Mouse (Mus musculus): Measurements from ENCODE around the gene Fgfr2.

The Fgfr2 gene

GRCm38 (mm10) chr7:132358709-132359108 is 764.4 kb downstream of the Fgfr2 start:
- DNase-seq (ENCODE audit: low spot score): no peak

DNA sequence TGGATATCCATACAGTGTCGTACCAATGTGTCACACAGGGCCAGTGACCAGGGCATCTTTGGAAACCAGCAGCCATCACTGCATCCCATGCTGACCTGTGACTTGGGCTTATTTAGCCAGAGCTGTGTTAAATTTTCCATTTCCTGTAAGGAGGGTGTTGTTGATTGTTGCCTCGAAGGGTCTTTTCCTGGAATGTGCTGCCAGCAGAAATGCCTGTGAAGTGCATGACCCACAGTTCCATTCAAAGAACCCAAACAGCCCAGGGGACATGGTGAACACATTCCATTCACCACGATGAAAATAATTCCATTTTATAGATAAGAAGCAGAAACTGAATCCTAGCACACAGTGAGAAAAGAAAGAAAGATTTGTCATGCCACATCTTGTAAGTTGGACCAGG is 764.9 kb downstream of the Fgfr2 start:
- DNase-seq (ENCODE audit: low spot score): no peak

DNA sequence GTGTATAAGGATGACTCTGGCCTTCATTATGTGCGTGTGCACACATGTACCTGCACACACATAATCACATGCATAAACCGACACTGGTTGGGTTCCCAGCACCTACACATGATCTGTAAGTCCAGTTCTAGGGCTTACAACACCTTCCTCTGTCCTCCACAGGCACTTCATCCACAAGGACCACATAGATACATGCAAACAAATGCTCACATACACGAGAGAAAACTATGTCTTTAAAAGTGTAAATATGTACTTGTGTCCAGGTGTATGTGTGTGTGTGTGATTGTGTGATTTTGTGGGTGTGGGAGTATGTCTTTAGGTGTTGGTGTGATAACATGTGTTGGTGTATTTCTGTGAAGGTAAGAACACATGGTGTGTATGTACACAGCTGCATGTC is 765.3 kb downstream of the Fgfr2 start:
- DNase-seq (ENCODE audit: low spot score): no peak

GRCm38 (mm10) chr7:132356881-132357840 is 766.0 kb downstream of the Fgfr2 start:
- no peak for DNase-seq (ENCODE audit: low spot score)

DNA sequence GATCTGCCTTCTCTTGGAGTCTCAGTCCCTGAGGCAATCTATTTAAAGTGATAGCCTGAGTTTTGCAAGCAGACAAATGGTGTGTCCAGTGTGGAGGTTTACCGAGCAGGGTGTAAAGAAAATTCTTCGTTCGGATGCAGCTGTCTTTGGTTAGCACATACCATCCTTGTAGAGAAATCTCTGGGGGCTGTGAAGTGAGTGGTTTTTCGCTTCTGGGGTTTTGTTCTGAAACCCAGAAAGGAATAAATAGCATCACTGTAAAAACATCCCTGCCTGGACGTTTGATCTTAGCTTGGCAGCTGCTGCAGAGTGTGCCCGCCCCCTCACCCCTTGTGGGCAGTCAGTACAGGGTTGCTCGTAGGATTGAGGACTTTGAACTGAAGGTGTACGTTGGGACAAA is 767.0 kb downstream of the Fgfr2 start:
- DNase-seq (ENCODE audit: low spot score): no peak

DNA sequence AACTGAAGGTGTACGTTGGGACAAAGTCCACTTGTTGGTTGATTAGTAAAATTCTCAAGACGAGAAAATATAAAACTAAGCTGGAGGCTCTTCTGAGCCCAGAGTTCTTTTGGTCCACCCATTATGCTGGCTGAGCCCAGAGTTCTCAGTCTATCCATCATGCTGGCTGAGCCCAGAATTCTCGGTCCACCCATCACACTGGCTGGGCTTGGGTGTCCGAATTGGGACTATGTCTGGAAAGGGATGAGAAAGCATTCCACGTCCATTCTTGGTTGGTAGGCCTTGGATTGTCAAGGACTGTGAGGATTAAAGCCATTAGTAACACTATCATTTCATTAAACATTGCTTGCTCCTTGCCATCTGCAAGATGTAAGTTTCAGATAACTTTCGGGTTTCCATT is 767.4 kb downstream of the Fgfr2 start:
- no peak for DNase-seq (ENCODE audit: low spot score)

GRCm38 (mm10) chr7:132349075-132349572 is 774.0 kb downstream of the Fgfr2 start:
- DNase-seq (ENCODE audit: low spot score): no peak

DNA sequence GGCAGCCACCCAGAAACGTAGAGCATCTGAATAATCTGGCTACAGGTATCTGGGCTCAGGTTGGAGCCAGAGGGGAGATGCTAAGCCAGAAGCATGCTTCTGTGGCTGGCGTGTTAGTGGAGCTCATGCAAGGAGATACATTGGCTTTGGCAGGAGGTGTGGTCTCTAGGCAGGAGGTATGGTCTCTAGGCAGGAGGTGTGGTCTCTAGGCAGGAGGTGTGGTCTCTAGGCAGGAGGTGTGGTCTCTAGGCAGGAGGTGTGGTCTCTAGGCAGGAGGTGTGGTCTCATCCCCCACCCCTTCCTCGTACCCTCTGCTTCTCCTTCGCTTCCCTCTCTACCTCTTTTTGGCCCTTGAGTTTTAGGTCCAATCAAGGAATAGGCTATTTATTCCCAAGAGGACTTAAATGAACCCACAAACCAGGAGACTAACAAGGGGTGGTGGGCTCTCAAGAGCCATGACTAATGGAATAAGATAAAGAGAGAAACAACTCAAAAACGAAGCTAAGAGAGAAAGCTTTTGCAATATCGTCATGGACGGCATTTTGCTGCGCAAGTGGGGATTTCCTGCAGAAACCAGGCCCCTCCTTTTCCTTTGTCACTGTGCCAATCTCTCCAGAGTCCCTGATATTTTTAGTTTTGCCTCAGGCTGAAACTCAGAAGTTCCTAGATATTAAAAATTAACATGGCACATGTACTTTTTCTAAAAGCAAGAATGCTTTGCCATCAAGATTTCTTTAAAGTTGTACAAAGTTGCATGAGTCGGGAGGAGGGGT is 775.7 kb downstream of the Fgfr2 start:
- DNase-seq (ENCODE audit: low spot score): no peak

DNA sequence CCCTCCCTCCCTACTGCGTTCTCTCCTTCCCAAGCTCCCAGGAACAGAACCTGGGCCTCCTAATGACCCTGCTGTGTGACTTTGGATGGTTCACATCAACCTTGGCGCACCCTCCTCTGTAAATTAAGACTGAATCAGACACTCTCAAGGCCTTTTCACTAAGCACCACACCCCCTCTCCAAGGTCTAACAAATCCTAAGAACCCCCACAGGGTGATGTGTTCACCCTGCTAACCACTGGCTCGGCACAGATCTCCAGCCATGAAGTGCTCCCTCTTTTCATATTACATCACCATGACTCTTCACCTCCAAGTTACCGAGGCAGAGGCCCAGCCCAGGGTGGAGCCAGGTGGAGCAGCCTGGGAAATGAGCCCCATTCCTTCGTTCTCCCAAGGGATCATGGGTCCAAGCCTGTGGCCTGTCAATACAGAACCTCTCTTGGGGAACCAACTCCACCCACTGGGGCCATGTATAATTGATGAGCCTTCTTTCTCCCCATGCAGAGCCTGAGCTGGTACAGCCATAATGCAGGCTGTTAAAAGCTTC is 777.6 kb downstream of the Fgfr2 start:
- DNase-seq (ENCODE audit: low spot score): no peak

DNA sequence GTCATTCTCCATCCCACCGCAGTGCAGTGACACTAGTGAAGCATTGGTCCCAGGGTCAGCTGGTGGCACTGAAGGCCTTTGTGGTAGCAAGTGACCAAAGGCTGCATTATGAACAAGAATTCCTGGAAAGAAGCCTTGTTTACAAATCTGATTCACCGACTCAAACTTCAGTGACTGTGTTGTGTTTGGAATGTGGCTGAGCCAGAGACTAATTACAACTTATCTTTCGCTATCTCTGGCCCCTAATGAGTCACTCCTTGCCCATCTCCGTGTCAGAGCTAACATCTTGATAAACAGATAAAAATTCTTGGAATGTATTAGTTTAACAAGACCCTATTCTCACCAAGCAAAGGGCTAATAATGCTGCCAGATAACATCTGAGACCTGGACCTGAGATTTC is 778.5 kb downstream of the Fgfr2 start:
- no peak for DNase-seq (ENCODE audit: low spot score)

DNA sequence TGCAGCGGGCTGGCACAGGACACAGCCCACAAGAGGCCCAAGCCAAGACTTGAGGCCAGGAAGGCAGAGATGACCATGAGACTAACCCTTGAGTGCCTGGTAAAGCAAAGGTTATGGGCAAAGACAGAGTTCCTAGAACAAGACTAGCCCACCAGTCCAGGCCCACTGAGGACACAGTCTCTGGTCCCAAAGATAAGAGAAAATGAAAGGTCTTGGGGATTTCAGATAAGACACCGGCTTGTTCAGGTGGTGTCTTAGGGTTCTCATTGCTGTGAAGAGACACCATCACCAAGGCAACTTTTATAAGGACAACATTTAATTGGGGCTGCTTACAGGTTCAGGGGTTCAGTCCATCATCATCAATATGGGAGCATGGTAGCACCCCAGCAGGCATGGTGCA is 779.2 kb downstream of the Fgfr2 start:
- no peak for DNase-seq (ENCODE audit: low spot score)

GRCm38 (mm10) chr7:132343146-132343545 is 780.0 kb downstream of the Fgfr2 start:
- no peak for DNase-seq (ENCODE audit: low spot score)

- DNase-seq (ENCODE audit: low spot score): no peak
Observed at GRCm38 (mm10) chr7:132339041-132339839, 783.9 kb downstream of the Fgfr2 start.

DNA sequence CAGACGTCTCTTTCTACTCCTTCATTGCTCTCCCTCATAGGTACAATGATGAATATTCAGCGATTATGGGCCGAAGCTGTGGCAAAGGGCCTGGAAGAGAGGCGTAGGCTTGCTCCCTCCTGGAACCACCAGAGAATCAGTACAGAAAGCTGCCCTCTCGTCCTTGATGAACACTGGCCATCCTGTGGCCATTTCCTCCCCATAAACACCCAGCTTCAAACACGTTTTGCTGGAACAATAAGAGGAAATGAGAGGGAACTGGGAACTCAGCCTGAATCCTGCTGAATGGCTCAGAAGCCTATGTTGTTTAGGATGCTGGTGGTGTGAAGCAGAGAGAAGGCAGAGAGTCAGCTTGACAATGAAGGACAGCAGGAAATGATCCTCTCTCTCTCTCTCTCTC is 784.8 kb downstream of the Fgfr2 start:
- DNase-seq (ENCODE audit: low spot score): no peak

DNA sequence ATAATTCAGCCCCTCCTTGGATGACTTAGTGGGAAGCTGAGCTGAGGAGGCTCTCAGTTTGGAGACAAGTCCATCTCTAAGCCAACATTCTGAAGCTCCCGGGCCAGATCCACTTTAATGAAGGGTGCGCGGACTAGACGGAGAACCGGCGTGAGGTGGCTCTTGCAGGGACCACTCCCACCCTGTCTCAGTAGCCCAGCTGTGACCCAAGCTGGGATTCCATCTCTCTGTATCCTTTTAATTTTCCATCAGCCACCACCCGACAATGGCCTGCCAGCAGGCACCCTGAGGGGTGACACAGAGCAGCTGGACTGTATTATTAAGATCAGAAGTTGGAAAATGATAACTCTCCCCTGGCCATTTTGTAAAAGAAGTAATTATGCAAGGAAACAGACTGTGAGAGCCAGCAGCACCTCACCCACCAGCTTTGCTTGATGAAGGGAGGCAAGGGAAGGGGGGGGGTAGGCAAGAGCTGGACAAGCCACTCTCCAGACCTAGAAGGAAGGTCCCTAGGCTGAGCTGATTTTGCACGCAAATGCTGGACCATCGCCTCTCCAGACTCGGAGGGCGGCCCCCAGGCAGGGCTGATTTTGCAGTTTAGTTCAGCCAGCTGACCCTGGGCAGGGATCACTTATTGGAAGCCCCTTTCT is 785.8 kb downstream of the Fgfr2 start:
- no peak for DNase-seq (ENCODE audit: low spot score)

- no peak for DNase-seq (ENCODE audit: low spot score)
Observed at GRCm38 (mm10) chr7:132336781-132337180, 786.4 kb downstream of the Fgfr2 start.

GRCm38 (mm10) chr7:132335367-132335766 is 787.8 kb downstream of the Fgfr2 start:
- no peak for DNase-seq (ENCODE audit: low spot score)

DNA sequence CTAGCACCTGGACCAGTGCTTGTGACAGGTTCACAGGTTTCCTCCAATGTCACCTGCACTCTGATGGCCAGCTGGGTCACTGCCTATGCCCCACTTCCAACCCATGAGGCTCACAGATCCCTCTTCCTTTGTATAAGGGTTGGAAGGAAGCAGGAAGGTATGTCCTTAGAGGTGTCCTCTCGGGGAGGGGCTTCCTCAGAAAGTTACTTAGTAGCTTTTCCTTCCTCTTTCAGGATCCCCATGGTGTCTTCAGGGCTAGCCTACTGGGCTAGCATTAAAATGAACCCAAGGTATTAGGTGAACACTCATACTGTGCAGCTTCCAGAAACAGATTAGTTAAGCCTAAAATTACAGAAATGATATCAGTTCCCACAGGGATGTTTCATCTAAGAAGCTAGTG is 790.1 kb downstream of the Fgfr2 start:
- no peak for DNase-seq (ENCODE audit: low spot score)

GRCm38 (mm10) chr7:132332176-132332575 is 791.0 kb downstream of the Fgfr2 start:
- DNase-seq (ENCODE audit: low spot score): no peak

DNA sequence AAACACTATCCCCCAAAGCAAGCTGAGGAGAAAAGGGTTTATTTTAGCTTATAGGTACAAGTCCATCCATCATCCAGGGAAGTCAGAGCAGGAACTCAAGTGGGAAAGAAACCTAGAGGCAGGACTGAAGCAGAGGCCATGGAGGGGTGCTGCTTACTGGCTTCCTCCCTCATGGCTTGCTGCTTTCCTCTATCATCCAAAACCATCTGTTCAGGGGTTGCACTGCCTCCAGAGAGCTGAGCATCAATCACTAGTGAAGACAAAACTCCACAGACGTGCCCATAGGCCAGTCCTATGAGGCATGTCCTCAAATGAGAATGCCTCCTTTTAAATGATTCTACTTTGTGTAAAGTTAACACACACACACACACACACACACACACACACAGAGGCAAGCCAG is 793.0 kb downstream of the Fgfr2 start:
- no peak for DNase-seq (ENCODE audit: low spot score)

GRCm38 (mm10) chr7:132328648-132329047 is 794.5 kb downstream of the Fgfr2 start:
- DNase-seq (ENCODE audit: low spot score): no peak

All from ovary, postnatal 14 days (tissue).